Mouse (Mus musculus) liver, adult 2 months (tissue): Measurements from ENCODE around the gene Mgarp. TPM values are rescaled to one million over a fixed set of nuclear protein-coding genes. Genes with fewer than 3 reads are reported as not detected.

Source experiments
- DNase-seq: peaks from one replicate; pipeline ENCODE4 v3.0.0-alpha.2; 2011; ENCODE audit warnings: low read depth, low spot score; ENCODE audit errors: extremely low read depth
- H3K27ac ChIP-seq: fragments of 200-500 bp; replicated peaks from 2 replicates; pipeline ENCODE4 v1.5.1; 2012; ENCODE audit warnings: low read depth, mild to moderate bottlenecking, control low read depth, inconsistent platforms, low read length; ENCODE audit not compliant: insufficient read depth
- H3K27me3 ChIP-seq: fragments of 200-500 bp; 2 replicates; pipeline ENCODE4 v1.6.1; 2012; ENCODE audit warnings: mild to moderate bottlenecking, moderate library complexity, low read length, inconsistent platforms; ENCODE audit not compliant: control insufficient read depth, insufficient read depth
- H3K36me3 ChIP-seq: fragments of 200-500 bp; 2 replicates; pipeline ENCODE4 v1.6.1; 2012; ENCODE audit warnings: low read length, inconsistent platforms; ENCODE audit not compliant: control insufficient read depth, insufficient read depth
- H3K4me1 ChIP-seq: fragments of 200-500 bp; 2 replicates; pipeline ENCODE4 v1.6.1; 2011; ENCODE audit warnings: low read length; ENCODE audit not compliant: control insufficient read depth, insufficient read depth
- H3K4me3 ChIP-seq: fragments of 200-500 bp; 2 replicates; pipeline ENCODE4 v1.5.1; 2011; ENCODE audit warnings: low read depth, mild to moderate bottlenecking, control low read depth, low read length, moderate library complexity; ENCODE audit not compliant: insufficient read depth
- H3K79me2 ChIP-seq: fragments of 200-500 bp; 2 replicates; pipeline ENCODE4 v1.6.1; 2012; ENCODE audit warnings: inconsistent platforms, mild to moderate bottlenecking, low read length, moderate library complexity; ENCODE audit not compliant: control insufficient read depth, insufficient read depth
- H3K9ac ChIP-seq: fragments of 200-500 bp; 2 replicates; pipeline ENCODE4 v1.6.1; 2012; ENCODE audit warnings: low read depth, mild to moderate bottlenecking, control low read depth, inconsistent platforms, low read length
- CTCF ChIP-seq: fragments of 200-500 bp; IDR thresholded peaks from 2 replicates; pipeline ENCODE4 v1.5.1; 2011; ENCODE audit warnings: low read depth, low read length, control low read depth
- POLR2A ChIP-seq: fragments of 200-500 bp; IDR thresholded peaks from 2 replicates; pipeline ENCODE4 v1.6.1; 2011; ENCODE audit warnings: low read length, control low read depth; ENCODE audit not compliant: insufficient read depth; ENCODE audit errors: extremely low read depth
- WGBS: fragments of 180-500 bp; shearing (Covaris S2); methylation state at CpG from one replicate; pipeline ENCODE4 v1.1.7; 2018; 5-methylcytosine and 5-hydroxymethylcytosine counted together
- polyA plus RNA-seq: library from polyadenylated mRNA; depleted of rRNA; stranded (reverse); fragments of >200 nt; gene quantifications from 2 replicates; pipeline ENCODE4 v1.2.3, GENCODE M21; 2012
- total RNA-seq: library from RNA; depleted of rRNA; stranded (reverse); fragments of >200 nt; gene quantifications from 2 replicates; pipeline ENCODE4 v1.2.3, GENCODE M21; 2014

Gene Mgarp
- total and polyA plus RNA-seq, 2 experiments, result not detected

DNA sequence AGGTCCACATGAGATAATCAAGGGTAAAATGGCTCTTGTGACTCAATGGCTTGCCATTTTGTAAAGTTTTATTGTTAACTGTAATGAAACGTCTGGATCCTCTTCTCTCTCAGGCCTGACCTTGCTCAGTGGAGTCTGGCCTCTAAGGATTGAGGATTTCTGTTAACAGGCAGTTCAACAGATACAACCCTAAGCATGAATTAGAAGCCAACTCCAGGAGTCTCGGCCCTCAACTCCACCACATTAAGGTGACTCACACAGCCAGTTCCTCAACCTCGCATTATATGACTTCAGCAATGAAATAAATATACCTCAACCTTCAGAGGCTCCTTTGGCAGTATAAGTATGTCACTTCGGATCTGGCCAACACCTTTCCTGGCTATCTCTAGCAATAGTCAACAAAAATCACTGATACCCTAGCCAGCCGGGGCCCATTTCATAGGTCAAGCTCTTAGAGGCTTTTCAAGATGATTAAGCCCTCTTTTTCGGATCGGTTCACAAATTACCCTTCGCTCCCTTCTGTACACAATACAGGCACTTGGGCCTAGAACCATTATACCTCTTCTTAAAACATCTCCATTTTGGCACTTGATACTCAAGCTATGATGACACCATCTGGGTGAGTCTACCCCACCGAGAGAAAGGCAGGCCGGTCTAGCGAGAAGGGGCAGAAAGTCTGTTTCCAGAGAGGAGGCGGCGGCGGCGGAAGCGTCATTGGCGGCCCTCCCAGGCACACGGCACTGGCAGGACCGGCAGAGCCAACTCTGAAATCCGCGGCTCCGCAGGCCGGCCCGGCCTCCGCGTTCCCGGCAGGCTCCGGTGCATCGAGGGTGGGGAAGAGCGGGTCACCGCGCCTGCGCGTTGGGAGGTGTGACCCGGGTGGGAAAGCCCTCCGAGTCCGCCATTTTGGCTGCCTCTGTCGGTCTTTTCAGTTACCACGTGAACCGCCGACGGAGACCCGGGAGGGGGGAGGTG is 18.8 kb upstream of the Mgarp start, which contains the start of gene Naa15:
Gene Naa15, plus strand, starts transcription at position 51 of the 975 bp plus-strand sequence.
- peaks cover 13% of the 10 kb centered on the region; the same call in 1 of the 2 replicates for H3K4me1 ChIP-seq
- TF ChIP-seq POLR2A (0 out of 2 replicates have a peak, but pooled peaks have one; percentile 53), CTCF (no peak)
- H3K27me3 ChIP-seq, result no peaks in the 10 kb centered on the region
- DNase-seq, result peak; percentile 85
- H3K4me3 ChIP-seq, result peak within 1 kb of the TSS; percentile 98
- no peaks in the 10 kb centered on the region for H3K36me3 ChIP-seq
- 3% methylated on average over 43 of the region's 43 CpGs for WGBS
- peak within 1 kb of the TSS; percentile 79 for H3K27ac ChIP-seq
- peaks cover 6% of the 10 kb centered on the region; the same call in 1 of the 2 replicates for H3K79me2 ChIP-seq
- peak within 1 kb of the TSS; percentile 91 for H3K9ac ChIP-seq

DNA sequence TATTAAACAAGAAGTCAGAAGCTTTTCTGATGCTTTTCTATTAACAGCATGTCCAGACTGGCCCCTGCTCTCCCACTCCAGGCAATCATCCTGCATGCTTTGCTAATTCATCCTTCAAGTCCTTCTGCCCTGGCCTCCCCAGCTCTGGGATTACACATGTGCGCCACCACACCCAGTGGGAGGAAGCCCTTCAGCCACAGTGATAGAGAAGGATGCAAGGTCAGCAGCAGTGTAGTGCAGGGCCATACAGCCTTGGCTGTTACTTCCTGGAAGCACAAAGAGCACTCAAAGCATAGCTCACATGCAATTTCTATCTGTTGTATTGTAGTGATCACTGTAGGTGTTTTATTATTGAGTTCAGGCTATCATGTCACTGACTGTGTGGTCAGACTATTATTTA is 16.7 kb upstream of the Mgarp start:
- TF ChIP-seq POLR2A (no peak), CTCF (no peak)

DNA sequence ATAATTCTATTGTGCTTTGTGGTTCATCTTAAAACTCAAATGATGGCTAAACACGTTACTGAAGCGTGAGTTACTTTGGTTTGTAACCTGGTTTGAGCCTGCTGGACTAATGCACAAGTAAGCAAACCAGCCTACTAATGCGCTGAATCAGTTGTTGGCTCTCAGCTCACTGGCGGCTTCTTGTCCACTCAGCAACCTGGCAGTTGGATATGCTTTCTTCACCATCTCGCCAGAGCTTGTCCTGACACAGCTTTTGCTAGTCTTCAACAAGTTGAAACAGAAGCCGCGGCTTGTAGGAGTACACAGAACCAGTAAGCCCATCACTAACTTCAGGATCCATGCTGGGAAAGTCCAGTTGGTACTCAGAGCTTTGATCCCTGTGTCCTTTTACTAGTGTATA is 15.9 kb upstream of the Mgarp start:
- WGBS, result 85% methylated on average over 7 of the region's 7 CpGs
- H3K4me3 ChIP-seq, result no peak overlapping the region
- no peaks in the 10 kb centered on the region for H3K36me3 ChIP-seq
- TF ChIP-seq POLR2A (no peak), CTCF (no peak)
- no peaks in the 10 kb centered on the region for H3K27me3 ChIP-seq
- no peak overlapping the region for H3K27ac ChIP-seq
- no peaks in the 10 kb centered on the region for H3K79me2 ChIP-seq
- no peak overlapping the region for H3K9ac ChIP-seq
- no peak for DNase-seq
- peaks cover 6% of the 10 kb centered on the region for H3K4me1 ChIP-seq

More for the DNA sequence above, 16.7 kb upstream of the Mgarp start:
- WGBS, result 90% methylated on average over 1 of the region's 1 CpGs
- no peaks in the 10 kb centered on the region for H3K36me3 ChIP-seq
- H3K4me1 ChIP-seq, result peaks cover 8% of the 10 kb centered on the region; the same call in 1 of the 2 replicates
- H3K79me2 ChIP-seq, result peaks cover under 1% of the 10 kb centered on the region; the same call in 1 of the 2 replicates
- no peak overlapping the region for H3K4me3 ChIP-seq
- H3K9ac ChIP-seq, result no peak overlapping the region
- H3K27ac ChIP-seq, result no peak overlapping the region
- no peak for DNase-seq
- no peaks in the 10 kb centered on the region for H3K27me3 ChIP-seq

DNA sequence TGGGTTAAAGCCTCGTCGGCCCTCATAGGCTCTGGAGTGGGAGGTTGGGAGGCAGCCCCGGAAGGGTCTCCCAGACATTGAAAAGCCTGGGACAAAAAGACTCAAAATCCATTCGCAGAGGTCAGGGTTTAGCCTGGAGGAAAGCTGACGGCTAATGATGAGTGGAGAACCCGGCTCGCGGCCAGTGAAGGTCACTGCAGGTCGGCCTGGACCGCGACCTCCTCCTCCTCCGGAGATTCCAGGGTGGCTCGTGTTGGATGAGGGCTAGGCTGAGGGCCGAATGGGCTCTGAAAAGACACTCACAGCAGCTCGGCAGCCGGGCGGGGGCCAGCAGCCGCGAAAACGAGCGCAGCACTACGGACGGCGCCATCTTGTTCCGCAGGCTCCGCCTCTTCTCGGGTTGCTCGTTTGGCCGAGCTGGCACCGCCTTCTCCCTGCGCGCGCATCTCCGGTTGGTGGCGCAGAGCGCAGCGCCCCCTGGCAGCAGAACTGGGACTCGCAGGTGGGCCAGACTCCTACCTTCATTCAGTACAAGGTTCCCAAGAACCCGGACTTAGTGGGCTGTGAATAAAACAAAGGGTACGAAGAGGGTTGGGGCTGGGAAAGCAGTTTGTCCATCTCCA is 12.1 kb upstream of the Mgarp start, which contains the start of gene Ndufc1:
Gene Ndufc1, minus strand, starts transcription at position 428 of the 623 bp plus-strand sequence.
- Histone ChIP-seq H3K4me3 (peak within 1 kb of the TSS; percentile 94), H3K9ac (peak within 1 kb of the TSS; percentile 94), H3K79me2 (no peaks in the 10 kb centered on the region), H3K27ac (peak within 1 kb of the TSS; percentile 91), H3K27me3 (no peaks in the 10 kb centered on the region), H3K4me1 (peaks cover 3% of the 10 kb centered on the region), H3K36me3 (peaks cover 16% of the 10 kb centered on the region; the same call in 1 of the 2 replicates)
- WGBS, result 1% methylated on average over 40 of the region's 40 CpGs
- peak; percentile 67 for DNase-seq
- TF ChIP-seq CTCF (peak; percentile 94), POLR2A (peak; percentile 85)

DNA sequence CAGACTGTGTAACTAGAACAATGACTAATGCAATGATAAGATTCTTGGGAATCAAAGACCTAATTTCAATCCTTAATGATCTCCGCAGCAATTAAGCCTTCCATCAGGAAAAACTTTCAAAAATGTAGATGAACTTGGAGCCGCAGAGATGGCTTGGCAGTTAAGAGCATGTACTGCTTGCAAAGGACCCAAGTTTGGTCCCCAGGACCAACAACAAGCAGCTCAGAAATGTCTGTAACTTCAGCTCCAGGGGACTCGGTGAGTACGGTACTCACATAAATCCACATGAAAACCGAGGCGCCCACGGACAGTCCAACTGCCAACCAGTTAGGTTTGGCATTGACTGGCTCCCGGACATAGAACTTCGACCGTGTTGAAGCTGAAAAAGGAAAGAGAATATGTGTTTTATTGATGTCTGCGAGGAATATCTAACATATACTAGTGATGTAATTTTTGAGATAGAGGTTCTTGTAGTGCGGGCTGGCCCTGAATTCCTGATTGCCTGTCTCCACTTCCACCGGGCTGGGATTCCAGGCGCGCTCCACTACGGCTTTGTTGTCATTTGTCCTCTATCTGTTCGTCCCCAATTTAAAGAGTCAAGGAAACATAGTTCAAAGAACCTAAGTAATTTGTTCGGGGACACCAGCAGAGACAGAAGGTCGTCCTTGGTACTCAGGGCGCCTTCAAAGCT is 11.5 kb upstream of the Mgarp start:
- TF ChIP-seq CTCF (no peak), POLR2A (no peak)

More for the DNA sequence above, 11.5 kb upstream of the Mgarp start:
- no peak for DNase-seq
- 13% methylated on average over 20 of the region's 20 CpGs for WGBS
- Histone ChIP-seq H3K36me3 (peaks cover 21% of the 10 kb centered on the region; the same call in 1 of the 2 replicates), H3K4me3 (peak overlapping the region; percentile 94), H3K4me1 (peaks cover 3% of the 10 kb centered on the region), H3K79me2 (no peaks in the 10 kb centered on the region), H3K9ac (peak overlapping the region; percentile 94), H3K27ac (peak overlapping the region; percentile 91), H3K27me3 (no peaks in the 10 kb centered on the region)
